Mouse (Mus musculus): ENCODE data around the gene Lpin1. TPM values are rescaled to one million over a fixed set of nuclear protein-coding genes. Genes with fewer than 3 reads are reported as not detected.

The Lpin1 gene
- polyA plus RNA-seq (2016; fragmentation: Nextera tagmentation; extraction: Ambion mirVana), result 6.8 and 6.9 TPM in 2 replicates

GRCm38 (mm10) chr12:16610936-16611335, at the start of gene Lpin1:
Lpin1 (minus strand) TSS chr12:16610966.
- H3K9me3 ChIP-seq (replicated peaks), result no peaks in the 10 kb centered on the region
- no peak within 1 kb of the TSS for H3K27ac ChIP-seq
- no peaks in the 10 kb centered on the region for H3K27me3 ChIP-seq (replicated peaks)
- H3K4me1 ChIP-seq, result no peaks in the 10 kb centered on the region
- H3K36me3 ChIP-seq, result no peaks in the 10 kb centered on the region
- H3K4me3 ChIP-seq, result no peak within 1 kb of the TSS
- no peak within 1 kb of the TSS for H3K4me2 ChIP-seq
- 59% methylated on average over 2 of the region's 2 CpGs for WGBS (ENCODE audit: insufficient replicate concordance)
- H3K9ac ChIP-seq, result no peak within 1 kb of the TSS
- ATAC-seq, result no peak

GRCm38 (mm10) chr12:16656906-16657875, 46.4 kb upstream of the Lpin1 start:
- ATAC-seq, result no peak
- no peak overlapping the region for H3K9ac ChIP-seq
- peaks cover 4% of the 10 kb centered on the region; the same call in 1 of the 2 replicates for H3K4me1 ChIP-seq
- H3K4me3 ChIP-seq, result no peak overlapping the region
- no peak overlapping the region for H3K27ac ChIP-seq
- no peak overlapping the region for H3K4me2 ChIP-seq
- 54% methylated on average over 5 of the region's 5 CpGs for WGBS (ENCODE audit: insufficient replicate concordance)
- no peaks in the 10 kb centered on the region for H3K36me3 ChIP-seq
- peaks cover 36% of the 10 kb centered on the region for H3K27me3 ChIP-seq (replicated peaks)
- H3K9me3 ChIP-seq (replicated peaks), result no peaks in the 10 kb centered on the region

- Histone ChIP-seq H3K9ac (no peak overlapping the region), H3K9me3 (replicated peaks) (no peaks in the 10 kb centered on the region), H3K27ac (no peak overlapping the region), H3K4me3 (no peak overlapping the region), H3K4me1 (peaks cover 4% of the 10 kb centered on the region; the same call in 1 of the 2 replicates), H3K27me3 (replicated peaks) (peaks cover 36% of the 10 kb centered on the region), H3K36me3 (no peaks in the 10 kb centered on the region), H3K4me2 (no peak overlapping the region)
- no peak for ATAC-seq
- WGBS (ENCODE audit: insufficient replicate concordance), result 51% methylated on average over 4 of the region's 4 CpGs
Measured at GRCm38 (mm10) chr12:16655604-16656003, 44.8 kb upstream of the Lpin1 start.

- no peak within 1 kb of the TSS for H3K4me3 ChIP-seq
- no peaks in the 10 kb centered on the region for H3K36me3 ChIP-seq
- H3K4me2 ChIP-seq, result peak within 1 kb of the TSS; percentile 38
- H3K9me3 ChIP-seq (replicated peaks), result no peaks in the 10 kb centered on the region
- WGBS (ENCODE audit: insufficient replicate concordance), result 9% methylated on average over 54 of the region's 58 CpGs
- H3K9ac ChIP-seq, result no peak within 1 kb of the TSS
- H3K27ac ChIP-seq, result no peak within 1 kb of the TSS
- peaks cover 36% of the 10 kb centered on the region for H3K27me3 ChIP-seq (replicated peaks)
- peaks cover 4% of the 10 kb centered on the region; the same call in 1 of the 2 replicates for H3K4me1 ChIP-seq
- ATAC-seq, result peak; percentile 54
Measured at GRCm38 (mm10) chr12:16653332-16654093, 42.7 kb upstream of the Lpin1 start, which contains the start of gene Ntsr2. Ntsr2 (plus strand) TSS chr12:16653382.

GRCm38 (mm10) chr12:16649819-16650218, 39.1 kb upstream of the Lpin1 start:
- Histone ChIP-seq H3K27ac (no peak overlapping the region), H3K4me2 (no peak overlapping the region), H3K9ac (no peak overlapping the region)

GRCm38 (mm10) chr12:16648273-16648672, 37.5 kb upstream of the Lpin1 start:
- Histone ChIP-seq H3K9ac (no peak overlapping the region), H3K36me3 (no peaks in the 10 kb centered on the region), H3K9me3 (replicated peaks) (no peaks in the 10 kb centered on the region), H3K27me3 (replicated peaks) (peaks cover 11% of the 10 kb centered on the region), H3K27ac (no peak overlapping the region), H3K4me1 (no peaks in the 10 kb centered on the region), H3K4me2 (no peak overlapping the region), H3K4me3 (no peak overlapping the region)
- ATAC-seq, result no peak
- 73% methylated on average over 6 of the region's 6 CpGs for WGBS (ENCODE audit: insufficient replicate concordance)

More at GRCm38 (mm10) chr12:16649819-16650218, 39.1 kb upstream of the Lpin1 start:
- Histone ChIP-seq H3K4me1 (peaks cover 4% of the 10 kb centered on the region; the same call in 1 of the 2 replicates), H3K4me3 (no peak overlapping the region), H3K27me3 (replicated peaks) (peaks cover 26% of the 10 kb centered on the region), H3K36me3 (no peaks in the 10 kb centered on the region), H3K9me3 (replicated peaks) (no peaks in the 10 kb centered on the region)
- ATAC-seq, result no peak
- 62% methylated on average over 6 of the region's 6 CpGs for WGBS (ENCODE audit: insufficient replicate concordance)

GRCm38 (mm10) chr12:16646780-16647409, 36.1 kb upstream of the Lpin1 start:
- no peak overlapping the region for H3K4me3 ChIP-seq
- ATAC-seq, result no peak
- no peak overlapping the region for H3K4me2 ChIP-seq
- no peaks in the 10 kb centered on the region for H3K4me1 ChIP-seq
- no peaks in the 10 kb centered on the region for H3K9me3 ChIP-seq (replicated peaks)
- no peaks in the 10 kb centered on the region for H3K36me3 ChIP-seq
- WGBS (ENCODE audit: insufficient replicate concordance), result 46% methylated on average over 9 of the region's 9 CpGs
- H3K27me3 ChIP-seq (replicated peaks), result 0 out of 2 replicates have a peak, but pooled peaks cover 3% of the 10 kb centered on the region
- H3K27ac ChIP-seq, result no peak overlapping the region
- no peak overlapping the region for H3K9ac ChIP-seq

- no peak for ATAC-seq
- Histone ChIP-seq H3K4me1 (no peaks in the 10 kb centered on the region), H3K9me3 (replicated peaks) (no peaks in the 10 kb centered on the region), H3K27ac (no peak overlapping the region), H3K4me2 (no peak overlapping the region), H3K9ac (no peak overlapping the region), H3K4me3 (no peak overlapping the region), H3K36me3 (no peaks in the 10 kb centered on the region), H3K27me3 (replicated peaks) (no peaks in the 10 kb centered on the region)
- WGBS (ENCODE audit: insufficient replicate concordance), result 67% methylated on average over 8 of the region's 8 CpGs
Measured at GRCm38 (mm10) chr12:16644698-16645097, 33.9 kb upstream of the Lpin1 start.

- H3K4me2 ChIP-seq, result no peak overlapping the region
- no peak overlapping the region for H3K4me3 ChIP-seq
- ATAC-seq, result no peak
- H3K4me1 ChIP-seq, result no peaks in the 10 kb centered on the region
- no peak overlapping the region for H3K27ac ChIP-seq
- 57% methylated on average over 12 of the region's 12 CpGs for WGBS (ENCODE audit: insufficient replicate concordance)
- H3K9ac ChIP-seq, result no peak overlapping the region
- no peaks in the 10 kb centered on the region for H3K27me3 ChIP-seq (replicated peaks)
- no peaks in the 10 kb centered on the region for H3K9me3 ChIP-seq (replicated peaks)
- H3K36me3 ChIP-seq, result no peaks in the 10 kb centered on the region
Measured at GRCm38 (mm10) chr12:16643508-16644345, 33.0 kb upstream of the Lpin1 start.

GRCm38 (mm10) chr12:16642000-16642399, 31.2 kb upstream of the Lpin1 start:
- ATAC-seq, result no peak
- Histone ChIP-seq H3K9ac (no peak overlapping the region), H3K27ac (no peak overlapping the region), H3K4me3 (no peak overlapping the region), H3K27me3 (replicated peaks) (no peaks in the 10 kb centered on the region), H3K9me3 (replicated peaks) (no peaks in the 10 kb centered on the region), H3K4me2 (no peak overlapping the region), H3K4me1 (no peaks in the 10 kb centered on the region), H3K36me3 (no peaks in the 10 kb centered on the region)
- WGBS (ENCODE audit: insufficient replicate concordance), result 50% methylated on average over 5 of the region's 5 CpGs

GRCm38 (mm10) chr12:16640075-16640474, 29.3 kb upstream of the Lpin1 start:
- Histone ChIP-seq H3K4me1 (no peaks in the 10 kb centered on the region), H3K4me2 (no peak overlapping the region), H3K9me3 (replicated peaks) (no peaks in the 10 kb centered on the region)

More at GRCm38 (mm10) chr12:16640075-16640474, 29.3 kb upstream of the Lpin1 start:
- no peaks in the 10 kb centered on the region for H3K27me3 ChIP-seq (replicated peaks)
- H3K9ac ChIP-seq, result no peak overlapping the region
- 66% methylated on average over 6 of the region's 6 CpGs for WGBS (ENCODE audit: insufficient replicate concordance)
- no peaks in the 10 kb centered on the region for H3K36me3 ChIP-seq
- H3K27ac ChIP-seq, result no peak overlapping the region
- ATAC-seq, result no peak
- H3K4me3 ChIP-seq, result no peak overlapping the region
